Mouse (Mus musculus): ENCODE measurements around the gene Dhdds. TPM values are rescaled to one million over a fixed set of nuclear protein-coding genes. Genes with fewer than 3 reads are reported as not detected.
"Not testable (repeated sequence)": the region's sequence is repeated elsewhere in the genome, so short reads cannot be mapped to it uniquely, and the experiment has no call there.

Gene Dhdds
- polyA plus RNA-seq, 3 experiments from 2014 or later = 16.1 to 22.4 (median 18.6) TPM

- ATAC-seq = no peak
Observed at GRCm38 (mm10) chr4:134002903-134003302, 2.2 kb upstream of the Dhdds start.

- ATAC-seq = no peak
Observed at GRCm38 (mm10) chr4:134002246-134002645, 1.5 kb upstream of the Dhdds start.

GRCm38 (mm10) chr4:134001710-134002109, 992 bp upstream of the Dhdds start:
- no peak for ATAC-seq

GRCm38 (mm10) chr4:133994697-133995096, 6.0 kb downstream of the Dhdds start:
- ATAC-seq = no peak

- no peak for ATAC-seq
Observed at GRCm38 (mm10) chr4:133991087-133991660, 9.5 kb downstream of the Dhdds start.

- no peak for ATAC-seq
Observed at GRCm38 (mm10) chr4:133990035-133990434, 10.7 kb downstream of the Dhdds start.

GRCm38 (mm10) chr4:133988289-133988688, 12.4 kb downstream of the Dhdds start:
- ATAC-seq = not testable (repeated sequence)

- ATAC-seq = no peak
Observed at GRCm38 (mm10) chr4:133982936-133983335, 17.8 kb downstream of the Dhdds start.

- ATAC-seq = no peak
Observed at GRCm38 (mm10) chr4:133980496-133980895, 20.2 kb downstream of the Dhdds start.

- ATAC-seq = no peak
Observed at GRCm38 (mm10) chr4:133978021-133978711, 22.6 kb downstream of the Dhdds start.

- ATAC-seq = no peak
Observed at GRCm38 (mm10) chr4:133971741-133972140, 29.0 kb downstream of the Dhdds start.

GRCm38 (mm10) chr4:133970876-133971275, 29.8 kb downstream of the Dhdds start:
- ATAC-seq = no peak

GRCm38 (mm10) chr4:133970196-133970595, 30.5 kb downstream of the Dhdds start:
- ATAC-seq = no peak

- no peak for ATAC-seq
Observed at GRCm38 (mm10) chr4:133969114-133969770, 31.5 kb downstream of the Dhdds start.

- ATAC-seq = peak; percentile 33
Observed at GRCm38 (mm10) chr4:133968150-133968921, 32.4 kb downstream of the Dhdds start, which contains the start of gene Hmgn2. Gene Hmgn2, minus strand, starts transcription at chr4:133968650.

- ATAC-seq = peak; percentile 72
Observed at GRCm38 (mm10) chr4:133967866-133968149, 32.9 kb downstream of the Dhdds start.

GRCm38 (mm10) chr4:133967138-133967865, 33.4 kb downstream of the Dhdds start:
- peak; percentile 81 for ATAC-seq

GRCm38 (mm10) chr4:133966271-133966940, 34.3 kb downstream of the Dhdds start:
- no peak for ATAC-seq

GRCm38 (mm10) chr4:133962566-133962965, 38.2 kb downstream of the Dhdds start:
- no peak for ATAC-seq

GRCm38 (mm10) chr4:133958884-133959283, 41.8 kb downstream of the Dhdds start:
- ATAC-seq = no peak

- ATAC-seq = no peak
Observed at GRCm38 (mm10) chr4:133956358-133956757, 44.4 kb downstream of the Dhdds start.

GRCm38 (mm10) chr4:133946736-133947135, 54.0 kb downstream of the Dhdds start:
- no peak for ATAC-seq
